Mouse (Mus musculus) embryonic facial prominence, embryonic 11.5 days (tissue): ENCODE results near the gene Gm43517. TPM values are rescaled to one million over a fixed set of nuclear protein-coding genes. Genes with fewer than 3 reads are reported as not detected.

ENCODE experiments used
- ATAC-seq: fragments of 200-750 bp; cut with Nextera tagmentation; replicated peaks from 2 replicates; pipeline ENCODE4 v1.8.0; 2017; ENCODE audit warnings: low read depth; ENCODE audit not compliant: insufficient number of reproducible peaks, low FRiP score, low TSS enrichment
- DNase-seq: peaks from one replicate; pipeline ENCODE4 v3.0.0-alpha.2; 2015; ENCODE audit warnings: low spot score
- H3K27ac ChIP-seq: fragments of 300-500 bp; sonication (generic); replicated peaks from 2 replicates; pipeline ENCODE4 v1.5.1; 2014; ENCODE audit warnings: mild to moderate bottlenecking, low read depth, low read length, control low read depth
- H3K27me3 ChIP-seq: fragments of 300-500 bp; sonication (generic); 2 replicates; pipeline ENCODE4 v1.6.1; 2014; ENCODE audit warnings: mild to moderate bottlenecking, low read length, moderate library complexity, mixed read lengths; ENCODE audit not compliant: control insufficient read depth, insufficient read depth
- H3K36me3 ChIP-seq: fragments of 300-500 bp; sonication (generic); replicated peaks from 2 replicates; pipeline ENCODE4 v1.6.1; 2014; ENCODE audit warnings: low read depth, mild to moderate bottlenecking, low read length, moderate library complexity, mixed read lengths; ENCODE audit not compliant: control insufficient read depth, insufficient read depth
- H3K4me1 ChIP-seq: fragments of 300-500 bp; sonication (generic); 2 replicates; pipeline ENCODE4 v1.6.1; 2014; ENCODE audit warnings: low read length, mixed read lengths; ENCODE audit not compliant: control insufficient read depth, insufficient read depth
- H3K4me2 ChIP-seq: fragments of 300-500 bp; sonication (generic); 2 replicates; pipeline ENCODE4 v1.6.1; 2014; ENCODE audit warnings: low read depth, mild to moderate bottlenecking, control low read depth, low read length, moderate library complexity
- H3K4me3 ChIP-seq: fragments of 300-500 bp; sonication (generic); 2 replicates; pipeline ENCODE4 v1.5.1; 2014; ENCODE audit warnings: low read depth, low read length, control low read depth
- H3K9ac ChIP-seq: fragments of 300-500 bp; sonication (generic); replicated peaks from 2 replicates; pipeline ENCODE4 v1.6.1; 2014; ENCODE audit warnings: mild to moderate bottlenecking, control low read depth, low read length
- H3K9me3 ChIP-seq: fragments of 300-500 bp; sonication (generic); replicated peaks from 2 replicates; pipeline ENCODE4 v1.6.1; 2016; ENCODE audit warnings: mild to moderate bottlenecking, low read length, inconsistent platforms, mixed read lengths; ENCODE audit not compliant: control insufficient read depth
- WGBS: fragments of 180-500 bp; shearing (Covaris S2); extraction: QIAGEN DNeasy Blood & Tissue Kit; methylation state at CpG from one replicate; pipeline ENCODE4 v1.1.7; 2014; 5-methylcytosine and 5-hydroxymethylcytosine counted together
- polyA plus RNA-seq: library from polyadenylated mRNA; unstranded; fragments of >200 nt; fragmentation: Nextera tagmentation; extraction: Ambion mirVana; gene quantifications from 2 replicates; pipeline ENCODE4 v1.2.1, GENCODE M21; 2014

The Gm43517 gene
- 0.10 TPM in 1 of 2 replicates, not detected in the other for polyA plus RNA-seq

- no peaks in the 10 kb centered on the region for H3K36me3 ChIP-seq
- H3K27me3 ChIP-seq, result peaks cover 54% of the 10 kb centered on the region
- ATAC-seq (peak; percentile 25; the same call in 1 of the 2 replicates), DNase-seq (peak; percentile 38)
- WGBS, result under 1% methylated on average over 73 of the region's 75 CpGs
- H3K4me1 ChIP-seq, result no peaks in the 10 kb centered on the region
- no peaks in the 10 kb centered on the region for H3K9me3 ChIP-seq
- peak within 1 kb of the TSS; percentile 52; the same call in 1 of the 2 replicates for H3K27ac ChIP-seq
- H3K4me2 ChIP-seq, result peak within 1 kb of the TSS; percentile 57
- H3K9ac ChIP-seq, result peak within 1 kb of the TSS; percentile 19
- H3K4me3 ChIP-seq, result peak within 1 kb of the TSS; percentile 38
Observed at GRCm38 (mm10) chr12:49384876-49385630, at the start of gene Gm43517. Gene Gm43517 (plus strand): TSS chr12:49385174.

- no peak overlapping the region for H3K9ac ChIP-seq
- DNase-seq, result no peak
- no peaks in the 10 kb centered on the region for H3K36me3 ChIP-seq
- H3K9me3 ChIP-seq, result no peaks in the 10 kb centered on the region
- ATAC-seq, result no peak
- H3K4me1 ChIP-seq, result no peaks in the 10 kb centered on the region
- 93% methylated on average over 10 of the region's 10 CpGs for WGBS
- no peaks in the 10 kb centered on the region for H3K27me3 ChIP-seq
- no peak overlapping the region for H3K4me2 ChIP-seq
- H3K27ac ChIP-seq, result no peak overlapping the region
- no peak overlapping the region for H3K4me3 ChIP-seq
Observed at GRCm38 (mm10) chr12:49349697-49350096, 35.3 kb upstream of the Gm43517 start.

- H3K9ac ChIP-seq, result no peak overlapping the region
- H3K4me2 ChIP-seq, result no peak overlapping the region
- H3K27ac ChIP-seq, result no peak overlapping the region
- DNase-seq, result peak; percentile 57
- no peaks in the 10 kb centered on the region for H3K4me1 ChIP-seq
- ATAC-seq, result no peak
- H3K36me3 ChIP-seq, result no peaks in the 10 kb centered on the region
- 58% methylated on average over 1 of the region's 1 CpGs for WGBS
- H3K27me3 ChIP-seq, result peaks cover 15% of the 10 kb centered on the region
- no peak overlapping the region for H3K4me3 ChIP-seq
- H3K9me3 ChIP-seq, result no peaks in the 10 kb centered on the region
Observed at GRCm38 (mm10) chr12:49368931-49369330, 16.0 kb upstream of the Gm43517 start.

GRCm38 (mm10) chr12:49372170-49372569, 12.8 kb upstream of the Gm43517 start:
- peaks cover 35% of the 10 kb centered on the region for H3K27me3 ChIP-seq
- no peak overlapping the region for H3K27ac ChIP-seq
- H3K4me1 ChIP-seq, result peaks cover 2% of the 10 kb centered on the region; the same call in 1 of the 2 replicates
- no peak overlapping the region for H3K9ac ChIP-seq
- no peak for ATAC-seq
- no peaks in the 10 kb centered on the region for H3K9me3 ChIP-seq
- H3K4me3 ChIP-seq, result no peak overlapping the region
- H3K36me3 ChIP-seq, result no peaks in the 10 kb centered on the region
- H3K4me2 ChIP-seq, result no peak overlapping the region
- DNase-seq, result peak; percentile 73

- no peak overlapping the region for H3K27ac ChIP-seq
- ATAC-seq (no peak), DNase-seq (no peak)
- no peak overlapping the region for H3K4me2 ChIP-seq
- no peak overlapping the region for H3K9ac ChIP-seq
- H3K4me1 ChIP-seq, result peaks cover 2% of the 10 kb centered on the region; the same call in 1 of the 2 replicates
- H3K9me3 ChIP-seq, result no peaks in the 10 kb centered on the region
- H3K36me3 ChIP-seq, result no peaks in the 10 kb centered on the region
- no peak overlapping the region for H3K4me3 ChIP-seq
- peaks cover 44% of the 10 kb centered on the region for H3K27me3 ChIP-seq
- WGBS, result 2% methylated on average over 5 of the region's 5 CpGs
Observed at GRCm38 (mm10) chr12:49373176-49373575, 11.8 kb upstream of the Gm43517 start.

- Histone ChIP-seq H3K4me3 (peak overlapping the region; percentile 15; the same call in 1 of the 2 replicates), H3K9me3 (no peaks in the 10 kb centered on the region), H3K4me1 (peaks cover 2% of the 10 kb centered on the region; the same call in 1 of the 2 replicates), H3K27ac (no peak overlapping the region), H3K36me3 (no peaks in the 10 kb centered on the region), H3K4me2 (peak overlapping the region; percentile 21; the same call in 1 of the 2 replicates), H3K9ac (no peak overlapping the region), H3K27me3 (peaks cover 52% of the 10 kb centered on the region)
- under 1% methylated on average over 24 of the region's 24 CpGs for WGBS
- ATAC-seq (no peak), DNase-seq (peak; percentile 45)
Observed at GRCm38 (mm10) chr12:49373821-49374605, 11.0 kb upstream of the Gm43517 start.

GRCm38 (mm10) chr12:49374606-49374995, 10.4 kb upstream of the Gm43517 start:
- H3K4me2 ChIP-seq, result peak overlapping the region; percentile 21; the same call in 1 of the 2 replicates
- no peak overlapping the region for H3K27ac ChIP-seq
- peak overlapping the region; percentile 15; the same call in 1 of the 2 replicates for H3K4me3 ChIP-seq
- peaks cover 2% of the 10 kb centered on the region; the same call in 1 of the 2 replicates for H3K4me1 ChIP-seq
- no peaks in the 10 kb centered on the region for H3K9me3 ChIP-seq
- no peaks in the 10 kb centered on the region for H3K36me3 ChIP-seq
- WGBS, result under 1% methylated on average over 14 of the region's 14 CpGs
- DNase-seq (peak; percentile 78), ATAC-seq (no peak)
- H3K9ac ChIP-seq, result no peak overlapping the region
- peaks cover 56% of the 10 kb centered on the region for H3K27me3 ChIP-seq
